Mouse (Mus musculus) 416B (cell line): ENCODE measurements around the gene Gpc5.

Experiments
- DNase-seq: peaks from one replicate; pipeline ENCODE4 v3.0.0; 2011; ENCODE audit warnings: low read depth

Gpc5 gene

GRCm38 (mm10) chr14:115546516-115547282 lies 454.7 kb downstream of the Gpc5 start:
- no peak for DNase-seq

GRCm38 (mm10) chr14:115551996-115552395 lies 460.0 kb downstream of the Gpc5 start:
- DNase-seq: no peak

- DNase-seq: no peak
These were observed 488.6 kb downstream of the Gpc5 start for GRCm38 (mm10) chr14:115580466-115581255.

- DNase-seq: no peak
These were observed 489.2 kb downstream of the Gpc5 start for GRCm38 (mm10) chr14:115581256-115581633.

- peak; percentile 23 for DNase-seq
These were observed 508.4 kb downstream of the Gpc5 start for GRCm38 (mm10) chr14:115600259-115601029.

- DNase-seq: no peak
These were observed 522.1 kb downstream of the Gpc5 start for GRCm38 (mm10) chr14:115614154-115614553.

- DNase-seq: no peak
These were observed 524.3 kb downstream of the Gpc5 start for GRCm38 (mm10) chr14:115616305-115616704.

GRCm38 (mm10) chr14:115616846-115617245 lies 524.8 kb downstream of the Gpc5 start:
- DNase-seq: no peak

GRCm38 (mm10) chr14:115620473-115620872 lies 528.5 kb downstream of the Gpc5 start:
- no peak for DNase-seq

- no peak for DNase-seq
These were observed 539.3 kb downstream of the Gpc5 start for GRCm38 (mm10) chr14:115631160-115631898.

GRCm38 (mm10) chr14:115633311-115633710 lies 541.3 kb downstream of the Gpc5 start:
- no peak for DNase-seq

- DNase-seq: no peak
These were observed 587.9 kb downstream of the Gpc5 start for GRCm38 (mm10) chr14:115679875-115680274.

GRCm38 (mm10) chr14:115746013-115746412 lies 654.0 kb downstream of the Gpc5 start:
- DNase-seq: no peak

GRCm38 (mm10) chr14:115760241-115760640 lies 668.2 kb downstream of the Gpc5 start:
- DNase-seq: no peak

GRCm38 (mm10) chr14:115779382-115780177 lies 687.6 kb downstream of the Gpc5 start:
- no peak for DNase-seq

- no peak for DNase-seq
These were observed 712.7 kb downstream of the Gpc5 start for GRCm38 (mm10) chr14:115804751-115805150.

GRCm38 (mm10) chr14:115819021-115819420 lies 727.0 kb downstream of the Gpc5 start:
- peak; percentile 42 for DNase-seq

- DNase-seq: no peak
These were observed 729.6 kb downstream of the Gpc5 start for GRCm38 (mm10) chr14:115821657-115822056.

GRCm38 (mm10) chr14:115830485-115830884 lies 738.5 kb downstream of the Gpc5 start:
- no peak for DNase-seq

GRCm38 (mm10) chr14:115831219-115831755 lies 739.3 kb downstream of the Gpc5 start:
- DNase-seq: peak; percentile 65
